35 mouse cellular contexts compared by ENCODE assay signal in genomic region chr3:35282106-35282505, GRCm38 (mm10).
"Had no signal": no experiment of that assay in that cellular context is flagged by ENCODE, and none has a peak within 500 bp of the region (broad histone marks: within the 10 kb centered on the region; RNA-seq: fewer than 3 reads in every experiment).

No protein-coding gene starts in this region.

- H3K27ac ChIP-seq: heart, embryonic 10.5 days; heart, embryonic 13.5 days; heart, embryonic 15.5 days; hindbrain, embryonic 10.5 days; hindbrain, embryonic 12.5 days; hindbrain, embryonic 13.5 days; hindbrain, embryonic 14.5 days; hindbrain, embryonic 15.5 days; hindbrain, postnatal 0 days; intestine, embryonic 15.5 days; kidney, embryonic 15.5 days; kidney, postnatal 0 days; layer of hippocampus, adult 2 months had no signal

- H3K9me3 ChIP-seq: heart, embryonic 10.5 days; heart, embryonic 12.5 days; heart, embryonic 13.5 days; heart, embryonic 15.5 days; hindbrain, embryonic 10.5 days; hindbrain, embryonic 12.5 days; hindbrain, embryonic 13.5 days; hindbrain, embryonic 15.5 days; intestine, embryonic 15.5 days; kidney, embryonic 15.5 days had no signal

- H3K27me3 ChIP-seq: heart, embryonic 12.5 days; heart, embryonic 13.5 days; heart, embryonic 15.5 days; hindbrain, embryonic 12.5 days; hindbrain, embryonic 13.5 days; hindbrain, embryonic 15.5 days; intestine, embryonic 15.5 days; kidney, embryonic 15.5 days had no signal

- H3K9ac ChIP-seq: heart, embryonic 12.5 days; heart, embryonic 13.5 days; heart, embryonic 15.5 days; hindbrain, embryonic 12.5 days; hindbrain, embryonic 13.5 days; hindbrain, embryonic 14.5 days; hindbrain, embryonic 15.5 days; intestine, embryonic 15.5 days; kidney, embryonic 15.5 days had no signal

- H3K36me3 ChIP-seq: heart, embryonic 10.5 days; heart, embryonic 12.5 days; heart, embryonic 13.5 days; heart, embryonic 15.5 days; hindbrain, embryonic 10.5 days; hindbrain, embryonic 12.5 days; hindbrain, embryonic 13.5 days; hindbrain, embryonic 15.5 days; intestine, embryonic 15.5 days; kidney, embryonic 15.5 days had no signal

- DNase-seq: heart, postnatal 10 days; heart, postnatal 14 days; heart, postnatal 36 days; heart, postnatal 4 days; kidney, adult 11 months; kidney, adult 18-20 months; kidney, adult 2 months; kidney, adult 8-10 months; kidney, adult 9 months; kidney, postnatal 10 days; kidney, postnatal 14 days; kidney, postnatal 25 days; kidney, postnatal 36 days; kidney, postnatal 4 days; layer of hippocampus, adult 9-11 months; layer of hippocampus, postnatal 36 days had no signal

- H3K4me3 ChIP-seq: heart, embryonic 10.5 days; heart, embryonic 12.5 days; heart, embryonic 13.5 days; heart, embryonic 15.5 days; hindbrain, embryonic 10.5 days; hindbrain, embryonic 12.5 days; hindbrain, embryonic 13.5 days; hindbrain, embryonic 15.5 days; intestine, embryonic 15.5 days; kidney, embryonic 15.5 days; layer of hippocampus, adult 2 months had no signal

- ATAC-seq: hindbrain, embryonic 16.5 days; hindbrain, postnatal 0 days; inflammation-experienced regulatory T-cells, adult 6 months; intestine, embryonic 15.5 days; intestine, embryonic 16.5 days; intestine, postnatal 0 days had no signal

- H3K4me2 ChIP-seq: heart, embryonic 11.5 days; heart, embryonic 12.5 days; heart, embryonic 13.5 days; heart, embryonic 15.5 days; hindbrain, embryonic 12.5 days; hindbrain, embryonic 13.5 days; hindbrain, embryonic 14.5 days; hindbrain, embryonic 15.5 days; intestine, embryonic 15.5 days; kidney, embryonic 15.5 days had no signal

- H3K4me1 ChIP-seq: heart, embryonic 10.5 days; heart, embryonic 12.5 days; heart, embryonic 13.5 days; heart, embryonic 15.5 days; hindbrain, embryonic 10.5 days; hindbrain, embryonic 12.5 days; hindbrain, embryonic 13.5 days; hindbrain, embryonic 15.5 days; intestine, embryonic 15.5 days; kidney, embryonic 15.5 days had no signal
